Mouse (Mus musculus): ENCODE measurements at regions not wholly inside any gene's neighbourhood (a gene's known extent, or its start where the extent isn't known, plus 50 kb on each side); places are given as distances from the start of the nearest gene placed in this dataset.
A peak's percentile ranks its signal among the peaks of the same experiment; 100 is the strongest.

GRCm38 (mm10) chr17:4865621-4866020 is 128.5 kb upstream of the Arid1b start:
- H3K4me1 ChIP-seq (ENCODE audit: control insufficient read depth, insufficient read depth, low read length), result no peaks in the 10 kb centered on the region
- peak; percentile 13 to 18 for DNase-seq
- WGBS, result 5% methylated on average over 10 of the region's 10 CpGs
- H3K4me3 ChIP-seq (replicated peaks; ENCODE audit: insufficient read depth, low read depth, low read length), result peak overlapping the region; percentile 45
- H3K27me3 ChIP-seq (ENCODE audit: control insufficient read depth, insufficient read depth, low read length), result no peaks in the 10 kb centered on the region
- H3K27ac ChIP-seq (ENCODE audit: insufficient read depth, low read length), result no peak overlapping the region
- no peak for TF ChIP-seq POLR2A (IDR thresholded peaks at IDR 0.05; ENCODE audit: borderline replicate concordance, insufficient read depth, low read length)

GRCm38 (mm10) chr17:4866026-4866896 is 127.9 kb upstream of the Arid1b start:
- WGBS, result 45% methylated on average over 17 of the region's 17 CpGs
- H3K27ac ChIP-seq (ENCODE audit: insufficient read depth, low read length), result no peak overlapping the region
- no peak overlapping the region for H3K4me3 ChIP-seq (replicated peaks; ENCODE audit: insufficient read depth, low read depth, low read length)

GRCm38 (mm10) chr17:4867083-4867482 is 127.0 kb upstream of the Arid1b start:
- WGBS, result 96% methylated on average over 5 of the region's 5 CpGs
- no peak for TF ChIP-seq POLR2A (IDR thresholded peaks at IDR 0.05; ENCODE audit: borderline replicate concordance, insufficient read depth, low read length)
- no peak for TF ChIP-seq CTCF (IDR thresholded peaks at IDR 0.05; ENCODE audit: borderline replicate concordance, insufficient read depth, low read depth, low read length)

More at GRCm38 (mm10) chr17:4866026-4866896, 127.9 kb upstream of the Arid1b start:
- no peaks in the 10 kb centered on the region for H3K27me3 ChIP-seq (ENCODE audit: control insufficient read depth, insufficient read depth, low read length)
- no peaks in the 10 kb centered on the region for H3K4me1 ChIP-seq (ENCODE audit: control insufficient read depth, insufficient read depth, low read length)
- no peak for DNase-seq
- no peak for TF ChIP-seq CTCF (IDR thresholded peaks at IDR 0.05; ENCODE audit: borderline replicate concordance, insufficient read depth, low read depth, low read length)
- no peak for TF ChIP-seq POLR2A (IDR thresholded peaks at IDR 0.05; ENCODE audit: borderline replicate concordance, insufficient read depth, low read length)

GRCm38 (mm10) chr17:4867754-4868445 is 126.2 kb upstream of the Arid1b start:
- H3K4me3 ChIP-seq (replicated peaks; ENCODE audit: insufficient read depth, low read depth, low read length), result no peak overlapping the region
- WGBS, result 43% methylated on average over 9 of the region's 9 CpGs
- H3K27me3 ChIP-seq (ENCODE audit: control insufficient read depth, insufficient read depth, low read length), result no peaks in the 10 kb centered on the region
- no peak overlapping the region for H3K27ac ChIP-seq (ENCODE audit: insufficient read depth, low read length)
- no peaks in the 10 kb centered on the region for H3K4me1 ChIP-seq (ENCODE audit: control insufficient read depth, insufficient read depth, low read length)
- TF ChIP-seq POLR2A (IDR thresholded peaks at IDR 0.05; ENCODE audit: borderline replicate concordance, insufficient read depth, low read length) (no peak), CTCF (IDR thresholded peaks at IDR 0.05; ENCODE audit: borderline replicate concordance, insufficient read depth, low read depth, low read length) (no peak)
- peak in 1 of 2 experiments; percentile 22 for DNase-seq

More at GRCm38 (mm10) chr17:4867083-4867482, 127.0 kb upstream of the Arid1b start:
- Histone ChIP-seq H3K27ac (ENCODE audit: insufficient read depth, low read length) (no peak overlapping the region), H3K27me3 (ENCODE audit: control insufficient read depth, insufficient read depth, low read length) (no peaks in the 10 kb centered on the region), H3K4me3 (replicated peaks; ENCODE audit: insufficient read depth, low read depth, low read length) (no peak overlapping the region), H3K4me1 (ENCODE audit: control insufficient read depth, insufficient read depth, low read length) (no peaks in the 10 kb centered on the region)
- no peak for DNase-seq

GRCm38 (mm10) chr17:4868446-4868825 is 125.7 kb upstream of the Arid1b start:
- TF ChIP-seq CTCF (IDR thresholded peaks at IDR 0.05; ENCODE audit: borderline replicate concordance, insufficient read depth, low read depth, low read length) (no peak), POLR2A (IDR thresholded peaks at IDR 0.05; ENCODE audit: borderline replicate concordance, insufficient read depth, low read length) (no peak)
- WGBS, result 91% methylated on average over 10 of the region's 10 CpGs
- Histone ChIP-seq H3K4me1 (ENCODE audit: control insufficient read depth, insufficient read depth, low read length) (no peaks in the 10 kb centered on the region), H3K4me3 (replicated peaks; ENCODE audit: insufficient read depth, low read depth, low read length) (no peak overlapping the region), H3K27me3 (ENCODE audit: control insufficient read depth, insufficient read depth, low read length) (no peaks in the 10 kb centered on the region), H3K27ac (ENCODE audit: insufficient read depth, low read length) (no peak overlapping the region)
- DNase-seq, result no peak

- H3K4me3 ChIP-seq (replicated peaks; ENCODE audit: insufficient read depth, low read depth, low read length), result no peak overlapping the region
- no peak overlapping the region for H3K27ac ChIP-seq (ENCODE audit: insufficient read depth, low read length)
- no peak for TF ChIP-seq POLR2A (IDR thresholded peaks at IDR 0.05; ENCODE audit: borderline replicate concordance, insufficient read depth, low read length)
- TF ChIP-seq CTCF (IDR thresholded peaks at IDR 0.05; ENCODE audit: borderline replicate concordance, insufficient read depth, low read depth, low read length), result no peak
- H3K4me1 ChIP-seq (ENCODE audit: control insufficient read depth, insufficient read depth, low read length), result no peaks in the 10 kb centered on the region
- no peaks in the 10 kb centered on the region for H3K27me3 ChIP-seq (ENCODE audit: control insufficient read depth, insufficient read depth, low read length)
- WGBS, result 54% methylated on average over 5 of the region's 5 CpGs
- DNase-seq, result no peak
Measured at GRCm38 (mm10) chr17:4868861-4869260, 125.3 kb upstream of the Arid1b start.

GRCm38 (mm10) chr17:4871267-4871666 is 122.9 kb upstream of the Arid1b start:
- WGBS, result 68% methylated on average over 2 of the region's 2 CpGs
- H3K27ac ChIP-seq (ENCODE audit: insufficient read depth, low read length), result no peak overlapping the region
- TF ChIP-seq CTCF (IDR thresholded peaks at IDR 0.05; ENCODE audit: borderline replicate concordance, insufficient read depth, low read depth, low read length) (no peak), POLR2A (IDR thresholded peaks at IDR 0.05; ENCODE audit: borderline replicate concordance, insufficient read depth, low read length) (no peak)

GRCm38 (mm10) chr17:4874459-4874858 is 119.7 kb upstream of the Arid1b start:
- no peak for DNase-seq
- Histone ChIP-seq H3K4me3 (replicated peaks; ENCODE audit: insufficient read depth, low read depth, low read length) (no peak overlapping the region), H3K27ac (ENCODE audit: insufficient read depth, low read length) (no peak overlapping the region), H3K27me3 (ENCODE audit: control insufficient read depth, insufficient read depth, low read length) (no peaks in the 10 kb centered on the region), H3K4me1 (ENCODE audit: control insufficient read depth, insufficient read depth, low read length) (no peaks in the 10 kb centered on the region)
- 55% methylated on average over 2 of the region's 2 CpGs for WGBS
- TF ChIP-seq POLR2A (IDR thresholded peaks at IDR 0.05; ENCODE audit: borderline replicate concordance, insufficient read depth, low read length) (no peak), CTCF (IDR thresholded peaks at IDR 0.05; ENCODE audit: borderline replicate concordance, insufficient read depth, low read depth, low read length) (no peak)

More at GRCm38 (mm10) chr17:4871267-4871666, 122.9 kb upstream of the Arid1b start:
- DNase-seq, result no peak
- Histone ChIP-seq H3K27me3 (ENCODE audit: control insufficient read depth, insufficient read depth, low read length) (no peaks in the 10 kb centered on the region), H3K4me1 (ENCODE audit: control insufficient read depth, insufficient read depth, low read length) (no peaks in the 10 kb centered on the region), H3K4me3 (replicated peaks; ENCODE audit: insufficient read depth, low read depth, low read length) (no peak overlapping the region)

Measured in cerebellum, adult 2 months (tissue).